Mouse (Mus musculus): Measurements from ENCODE around the gene Plcl2. TPM values are rescaled to one million over a fixed set of nuclear protein-coding genes. Genes with fewer than 3 reads are reported as not detected.
A peak's percentile ranks its signal among the peaks of the same experiment; 100 is the strongest.
"Not testable (repeated sequence)": the region's sequence is repeated elsewhere in the genome, so short reads cannot be mapped to it uniquely, and the experiment has no call there.

Gene Plcl2
- total RNA-seq, 1 experiment = 2.7 TPM

DNA sequence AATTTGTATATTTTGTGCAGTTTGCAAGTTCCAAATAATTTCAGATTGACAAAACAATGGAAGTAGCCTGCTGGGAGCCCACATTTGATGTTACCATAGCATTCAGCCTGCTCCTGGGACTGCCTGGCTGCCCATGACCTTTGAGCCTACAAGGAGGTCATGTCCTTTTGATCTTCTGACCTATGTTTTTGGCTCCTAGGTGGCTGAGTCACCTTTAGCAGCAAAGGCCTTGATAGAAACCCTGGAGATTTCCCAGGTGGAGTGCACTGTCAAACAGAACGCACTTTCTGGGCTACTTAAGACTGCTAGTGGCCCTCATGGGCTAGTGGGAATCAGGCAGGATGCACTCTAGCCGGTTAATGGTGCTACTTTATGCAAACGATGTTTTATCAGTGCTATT is 112.8 kb downstream of the Plcl2 start:
- H3K36me3 ChIP-seq (ENCODE audit: control insufficient read depth, insufficient read depth, low read length, poor library complexity, severe bottlenecking) = no peaks in the 10 kb centered on the region

DNA sequence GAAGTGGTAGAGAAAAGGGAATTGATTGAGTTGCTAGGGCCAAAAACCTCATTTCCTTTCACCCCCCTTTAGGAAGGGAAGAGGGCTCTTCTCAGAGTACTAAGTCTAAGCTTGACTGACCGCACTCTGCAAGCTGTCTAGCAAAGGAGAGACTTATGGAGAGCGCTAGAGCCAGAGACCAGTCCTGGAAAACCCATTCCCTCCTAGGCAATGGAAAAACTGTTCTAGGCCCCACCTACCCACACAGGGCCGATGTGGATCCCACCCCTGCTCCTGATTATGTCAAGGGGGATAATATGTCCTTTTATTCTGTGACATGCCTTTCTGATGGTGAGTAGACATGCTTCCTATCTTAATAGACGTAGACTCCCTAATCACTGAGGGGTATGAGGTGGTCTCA is 116.4 kb downstream of the Plcl2 start:
- H3K4me1 ChIP-seq (ENCODE audit: control insufficient read depth in 2 of 2, insufficient read depth in 2 of 2, low read length in 2 of 2, poor library complexity in 1 of 2) = no peaks in the 10 kb centered on the region
- DNase-seq (ENCODE audit: low read depth, low spot score) = no peak
- H3K4me3 ChIP-seq (ENCODE audit: insufficient read depth in 1 of 2, low read depth in 1 of 2, low read length in 2 of 2, poor library complexity in 1 of 2, severe bottlenecking in 1 of 2) = no peak overlapping the region
- TF ChIP-seq MAFK (IDR thresholded peaks at IDR 0.05; ENCODE audit: insufficient read depth, low read depth, low read length) (no peak), ZNF384 (IDR thresholded peaks at IDR 0.05; ENCODE audit: low read depth, low read length) (no peak), CHD2 (IDR thresholded peaks at IDR 0.05; ENCODE audit: low read depth, low read length) (no peak), ZC3H11A (IDR thresholded peaks at IDR 0.05; ENCODE audit: borderline replicate concordance, low read depth, low read length) (no peak), HCFC1 (IDR thresholded peaks at IDR 0.05; ENCODE audit: borderline replicate concordance, insufficient read depth, low read length) (no peak)
- no peak overlapping the region for H3K9ac ChIP-seq (ENCODE audit: insufficient read depth, low read depth, low read length, poor library complexity, severe bottlenecking)
- no peaks in the 10 kb centered on the region for H3K9me3 ChIP-seq (ENCODE audit: control insufficient read depth, insufficient read depth, low read depth, low read length)
- H3K27ac ChIP-seq (ENCODE audit: insufficient read depth, low read depth, low read length, poor library complexity, severe bottlenecking) = no peak overlapping the region
- in situ Hi-C loops (cut with MboI; ENCODE audit: low sequenced_read_pairs in 2 of 2, unreplicated experiment in 2 of 2) = no loop called here
- H3K36me3 ChIP-seq (ENCODE audit: control insufficient read depth, insufficient read depth, low read length, poor library complexity, severe bottlenecking) = no peaks in the 10 kb centered on the region

More for the DNA sequence above, 112.8 kb downstream of the Plcl2 start:
- Histone ChIP-seq H3K9ac (ENCODE audit: insufficient read depth, low read depth, low read length, poor library complexity, severe bottlenecking) (no peak overlapping the region), H3K4me3 (ENCODE audit: insufficient read depth in 1 of 2, low read depth in 1 of 2, low read length in 2 of 2, poor library complexity in 1 of 2, severe bottlenecking in 1 of 2) (no peak overlapping the region), H3K4me1 (ENCODE audit: control insufficient read depth in 2 of 2, insufficient read depth in 2 of 2, low read length in 2 of 2, poor library complexity in 1 of 2) (no peaks in the 10 kb centered on the region), H3K9me3 (ENCODE audit: control insufficient read depth, insufficient read depth, low read depth, low read length) (no peaks in the 10 kb centered on the region), H3K27ac (ENCODE audit: insufficient read depth, low read depth, low read length, poor library complexity, severe bottlenecking) (no peak overlapping the region)
- in situ Hi-C loops (cut with MboI; ENCODE audit: low sequenced_read_pairs in 2 of 2, unreplicated experiment in 2 of 2) = no loop called here
- no peak for TF ChIP-seq ZC3H11A (IDR thresholded peaks at IDR 0.05; ENCODE audit: borderline replicate concordance, low read depth, low read length)
- no peak for TF ChIP-seq HCFC1 (IDR thresholded peaks at IDR 0.05; ENCODE audit: borderline replicate concordance, insufficient read depth, low read length)
- no peak for TF ChIP-seq CHD2 (IDR thresholded peaks at IDR 0.05; ENCODE audit: low read depth, low read length)
- TF ChIP-seq MAFK (IDR thresholded peaks at IDR 0.05; ENCODE audit: insufficient read depth, low read depth, low read length) = no peak
- TF ChIP-seq ZNF384 (IDR thresholded peaks at IDR 0.05; ENCODE audit: low read depth, low read length) = no peak
- no peak for DNase-seq (ENCODE audit: low read depth, low spot score)

DNA sequence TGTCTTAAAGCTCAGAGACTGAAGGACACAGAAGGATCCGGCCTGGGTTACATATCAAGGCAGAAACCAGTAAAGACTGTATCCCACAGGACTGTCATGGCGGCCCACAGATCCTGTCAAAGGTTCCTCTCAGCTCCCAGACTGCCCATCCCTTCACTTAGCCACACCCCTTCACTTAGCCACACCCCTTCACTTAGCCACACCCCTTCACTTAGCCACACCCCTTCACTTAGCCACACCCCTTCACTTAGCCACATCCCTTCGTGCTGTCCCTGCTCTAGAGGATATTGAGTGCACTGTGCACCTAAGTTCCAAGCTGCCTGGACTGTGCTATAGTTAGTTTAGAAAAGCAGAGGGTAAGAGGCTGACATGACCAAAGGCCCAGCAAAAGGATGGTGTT is 118.5 kb downstream of the Plcl2 start:
- no peaks in the 10 kb centered on the region for H3K36me3 ChIP-seq (ENCODE audit: control insufficient read depth, insufficient read depth, low read length, poor library complexity, severe bottlenecking)
- in situ Hi-C loops (cut with MboI; ENCODE audit: low sequenced_read_pairs in 2 of 2, unreplicated experiment in 2 of 2) = no loop called here

DNA sequence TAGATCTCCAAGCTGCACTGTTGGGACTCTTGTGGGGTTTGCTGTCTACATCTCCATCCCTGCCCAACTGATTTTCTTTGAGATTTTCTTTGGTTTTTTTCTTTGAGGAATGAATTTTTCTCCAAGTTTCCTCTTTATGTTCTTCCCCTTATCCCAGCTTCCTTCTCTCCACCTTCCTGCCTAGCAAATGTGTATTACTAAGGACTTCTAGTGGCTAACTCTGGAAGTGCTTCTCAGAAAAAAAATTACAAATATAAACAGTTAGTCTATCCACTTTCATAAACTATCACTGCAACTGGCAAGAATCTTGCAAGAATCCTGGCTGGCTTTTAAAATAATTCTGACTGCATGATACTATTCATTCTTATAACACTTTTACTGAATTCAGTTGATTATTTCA is 119.5 kb downstream of the Plcl2 start:
- H3K4me1 ChIP-seq (ENCODE audit: control insufficient read depth in 2 of 2, insufficient read depth in 2 of 2, low read length in 2 of 2, poor library complexity in 1 of 2) = no peaks in the 10 kb centered on the region
- H3K9me3 ChIP-seq (ENCODE audit: control insufficient read depth, insufficient read depth, low read depth, low read length) = no peaks in the 10 kb centered on the region
- H3K27ac ChIP-seq (ENCODE audit: insufficient read depth, low read depth, low read length, poor library complexity, severe bottlenecking) = no peak overlapping the region
- no peak overlapping the region for H3K9ac ChIP-seq (ENCODE audit: insufficient read depth, low read depth, low read length, poor library complexity, severe bottlenecking)
- TF ChIP-seq ZNF384 (IDR thresholded peaks at IDR 0.05; ENCODE audit: low read depth, low read length) (no peak), CHD2 (IDR thresholded peaks at IDR 0.05; ENCODE audit: low read depth, low read length) (no peak)
- in situ Hi-C loops (cut with MboI; ENCODE audit: low sequenced_read_pairs in 2 of 2, unreplicated experiment in 2 of 2) = no loop called here
- no peak for DNase-seq (ENCODE audit: low read depth, low spot score)
- no peaks in the 10 kb centered on the region for H3K36me3 ChIP-seq (ENCODE audit: control insufficient read depth, insufficient read depth, low read length, poor library complexity, severe bottlenecking)
- no peak overlapping the region for H3K4me3 ChIP-seq (ENCODE audit: insufficient read depth in 1 of 2, low read depth in 1 of 2, low read length in 2 of 2, poor library complexity in 1 of 2, severe bottlenecking in 1 of 2)

More for the DNA sequence above, 118.5 kb downstream of the Plcl2 start:
- H3K9ac ChIP-seq (ENCODE audit: insufficient read depth, low read depth, low read length, poor library complexity, severe bottlenecking) = no peak overlapping the region
- peak; percentile 15 for DNase-seq (ENCODE audit: low read depth, low spot score)
- TF ChIP-seq ZC3H11A (IDR thresholded peaks at IDR 0.05; ENCODE audit: borderline replicate concordance, low read depth, low read length) (no peak), ZNF384 (IDR thresholded peaks at IDR 0.05; ENCODE audit: low read depth, low read length) (no peak), MAFK (IDR thresholded peaks at IDR 0.05; ENCODE audit: insufficient read depth, low read depth, low read length) (no peak), HCFC1 (IDR thresholded peaks at IDR 0.05; ENCODE audit: borderline replicate concordance, insufficient read depth, low read length) (no peak), CHD2 (IDR thresholded peaks at IDR 0.05; ENCODE audit: low read depth, low read length) (no peak)
- H3K4me3 ChIP-seq (ENCODE audit: insufficient read depth in 1 of 2, low read depth in 1 of 2, low read length in 2 of 2, poor library complexity in 1 of 2, severe bottlenecking in 1 of 2) = no peak overlapping the region
- no peaks in the 10 kb centered on the region for H3K9me3 ChIP-seq (ENCODE audit: control insufficient read depth, insufficient read depth, low read depth, low read length)
- no peak overlapping the region for H3K27ac ChIP-seq (ENCODE audit: insufficient read depth, low read depth, low read length, poor library complexity, severe bottlenecking)
- H3K4me1 ChIP-seq (ENCODE audit: control insufficient read depth in 2 of 2, insufficient read depth in 2 of 2, low read length in 2 of 2, poor library complexity in 1 of 2) = no peaks in the 10 kb centered on the region

DNA sequence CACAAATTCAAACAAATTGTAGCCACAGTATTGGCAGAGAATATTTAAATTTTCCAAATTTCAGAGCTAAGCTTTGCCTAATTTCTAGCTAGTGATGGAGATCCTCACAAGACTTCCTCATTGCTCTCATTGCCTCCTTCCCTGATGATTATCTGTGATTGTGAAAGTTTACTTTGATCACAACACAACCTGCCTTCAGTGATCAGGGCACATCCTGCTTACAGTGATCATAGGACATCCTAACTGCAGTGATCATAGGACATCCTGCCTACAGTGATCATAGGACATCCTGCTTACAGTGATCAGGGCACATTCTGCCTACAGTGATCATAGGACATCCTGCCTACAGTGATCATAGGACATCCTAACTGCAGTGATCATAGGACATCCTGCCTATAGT is 121.8 kb downstream of the Plcl2 start:
- in situ Hi-C loops (cut with MboI; ENCODE audit: low sequenced_read_pairs in 2 of 2, unreplicated experiment in 2 of 2); H3K27ac ChIP-seq (ENCODE audit: insufficient read depth, low read depth, low read length, poor library complexity, severe bottlenecking); DNase-seq (ENCODE audit: low read depth, low spot score); H3K9me3 ChIP-seq (ENCODE audit: control insufficient read depth, insufficient read depth, low read depth, low read length); H3K9ac ChIP-seq (ENCODE audit: insufficient read depth, low read depth, low read length, poor library complexity, severe bottlenecking); H3K4me1 ChIP-seq (ENCODE audit: control insufficient read depth in 2 of 2, insufficient read depth in 2 of 2, low read length in 2 of 2, poor library complexity in 1 of 2); H3K36me3 ChIP-seq (ENCODE audit: control insufficient read depth, insufficient read depth, low read length, poor library complexity, severe bottlenecking); H3K4me3 ChIP-seq (ENCODE audit: insufficient read depth in 1 of 2, low read depth in 1 of 2, low read length in 2 of 2, poor library complexity in 1 of 2, severe bottlenecking in 1 of 2): not testable (repeated sequence)

All from ES-E14 (cell line).